Comparison of ENCODE assay signal across 29 mouse cellular contexts in genomic region chr9:102701042-102701441, GRCm38 (mm10). TPM values are rescaled to one million over a fixed set of nuclear protein-coding genes. Genes with fewer than 3 reads are reported as not detected.
DNase-seq lines count a peak whose midpoint lies in the region; ATAC-seq lines count a peak whose summit lies in the region.
"Had no signal": no experiment of that assay in that cellular context is flagged by ENCODE, and none has a peak within 500 bp of the region (broad histone marks: within the 10 kb centered on the region; RNA-seq: fewer than 3 reads in every experiment).

No protein-coding gene starts in this region.

- H3K4me1 ChIP-seq in embryonic facial prominence, embryonic 13.5 days: no peaks in the 10 kb centered on the region
- peaks cover 5% of the 10 kb centered on the region; the same call in 1 of the 2 replicates for H3K4me1 ChIP-seq in embryonic facial prominence, embryonic 10.5 days
- 0 out of 2 replicates have a peak, but pooled peaks cover 15% of the 10 kb centered on the region for H3K4me1 ChIP-seq in limb, embryonic 13.5 days
- no peaks in the 10 kb centered on the region for H3K4me1 ChIP-seq in lung, embryonic 15.5 days
- H3K4me1 ChIP-seq: kidney, embryonic 15.5 days had no signal

- no peak for ATAC-seq in embryonic facial prominence, embryonic 13.5 days (ENCODE audit: insufficient number of reproducible peaks, insufficient read depth, low FRiP score, low TSS enrichment, low read depth)
- no peak for ATAC-seq in limb, embryonic 13.5 days (ENCODE audit: low FRiP score, low read depth)
- ATAC-seq in lung, embryonic 15.5 days (ENCODE audit: borderline replicate concordance, extremely low read depth, low FRiP score, low TSS enrichment): 0 out of 2 replicates have a peak, but pooled peaks have one; percentile 39
- ATAC-seq: activated CD4-positive, CD25-positive, alpha-beta regulatory T cell, adult 4 months; forebrain, embryonic 16.5 days; hindbrain, postnatal 0 days; intestine, postnatal 0 days; liver, postnatal 0 days; midbrain, embryonic 16.5 days had no signal

- no peak overlapping the region for H3K4me2 ChIP-seq in embryonic facial prominence, embryonic 13.5 days
- no peak overlapping the region for H3K4me2 ChIP-seq in limb, embryonic 13.5 days (replicated peaks)
- no peak overlapping the region for H3K4me2 ChIP-seq in lung, embryonic 15.5 days
- H3K4me2 ChIP-seq: kidney, embryonic 15.5 days; liver, embryonic 11.5 days; stomach, embryonic 15.5 days had no signal

- H3K27ac ChIP-seq in embryonic facial prominence, embryonic 13.5 days: peak overlapping the region; percentile 35
- no peak overlapping the region for H3K27ac ChIP-seq in embryonic facial prominence, embryonic 10.5 days (replicated peaks)
- peak overlapping the region; percentile 59 for H3K27ac ChIP-seq in limb, embryonic 13.5 days
- H3K27ac ChIP-seq in lung, embryonic 15.5 days: peak overlapping the region; percentile 85
- H3K27ac ChIP-seq: heart, embryonic 10.5 days; hindbrain, postnatal 0 days; kidney, embryonic 15.5 days; stomach, embryonic 15.5 days had no signal

- H3K27me3 ChIP-seq in embryonic facial prominence, embryonic 13.5 days: no peaks in the 10 kb centered on the region
- H3K27me3 ChIP-seq in embryonic facial prominence, embryonic 10.5 days (replicated peaks; ENCODE audit: low read depth, poor library complexity, severe bottlenecking): no peaks in the 10 kb centered on the region
- H3K27me3 ChIP-seq in limb, embryonic 13.5 days: no peaks in the 10 kb centered on the region
- no peaks in the 10 kb centered on the region for H3K27me3 ChIP-seq in lung, embryonic 15.5 days
- H3K27me3 ChIP-seq: kidney, embryonic 15.5 days; stomach, embryonic 15.5 days had no signal

- WGBS in embryonic facial prominence, embryonic 13.5 days: 83% methylated on average over 6 of the region's 6 CpGs
- 87% methylated on average over 6 of the region's 6 CpGs for WGBS in embryonic facial prominence, embryonic 10.5 days
- 73% methylated on average over 6 of the region's 6 CpGs for WGBS in limb, embryonic 13.5 days
- WGBS in lung, embryonic 15.5 days: 55% methylated on average over 6 of the region's 6 CpGs

- no peak overlapping the region for H3K9ac ChIP-seq in embryonic facial prominence, embryonic 13.5 days
- no peak overlapping the region for H3K9ac ChIP-seq in limb, embryonic 13.5 days
- H3K9ac ChIP-seq in lung, embryonic 15.5 days: no peak overlapping the region
- H3K9ac ChIP-seq: kidney, embryonic 15.5 days; liver, postnatal 0 days; stomach, embryonic 15.5 days had no signal

- H3K9me3 ChIP-seq in embryonic facial prominence, embryonic 13.5 days: no peaks in the 10 kb centered on the region
- peaks cover 9% of the 10 kb centered on the region; the same call in 1 of the 2 replicates for H3K9me3 ChIP-seq in embryonic facial prominence, embryonic 10.5 days
- 0 out of 2 replicates have a peak, but pooled peaks cover 8% of the 10 kb centered on the region for H3K9me3 ChIP-seq in limb, embryonic 13.5 days
- no peaks in the 10 kb centered on the region for H3K9me3 ChIP-seq in lung, embryonic 15.5 days
- H3K9me3 ChIP-seq: heart, embryonic 10.5 days; kidney, embryonic 15.5 days; stomach, embryonic 15.5 days had no signal

- no peak overlapping the region for H3K4me3 ChIP-seq in embryonic facial prominence, embryonic 13.5 days
- no peak overlapping the region for H3K4me3 ChIP-seq in embryonic facial prominence, embryonic 10.5 days
- no peak overlapping the region for H3K4me3 ChIP-seq in limb, embryonic 13.5 days
- H3K4me3 ChIP-seq in lung, embryonic 15.5 days: no peak overlapping the region
- H3K4me3 ChIP-seq: forebrain, embryonic 10.5 days; heart, embryonic 10.5 days; kidney, embryonic 15.5 days; myocyte; stomach, embryonic 15.5 days had no signal

- no peaks in the 10 kb centered on the region for H3K36me3 ChIP-seq in embryonic facial prominence, embryonic 13.5 days
- H3K36me3 ChIP-seq in embryonic facial prominence, embryonic 10.5 days (replicated peaks): no peaks in the 10 kb centered on the region
- no peaks in the 10 kb centered on the region for H3K36me3 ChIP-seq in limb, embryonic 13.5 days
- no peaks in the 10 kb centered on the region for H3K36me3 ChIP-seq in lung, embryonic 15.5 days
- H3K36me3 ChIP-seq: forebrain, embryonic 10.5 days; heart, embryonic 10.5 days; kidney, embryonic 15.5 days; stomach, embryonic 15.5 days had no signal

- no peak for DNase-seq in embryonic facial prominence, embryonic 10.5 days (ENCODE audit: low spot score)
- peak; percentile 67 for DNase-seq in lung, postnatal 36 days
- no peak for DNase-seq in cerebellum, postnatal 10 days
- no peak for DNase-seq in retina, postnatal 1 day
- DNase-seq in layer of hippocampus, postnatal 14 days (ENCODE audit: low spot score in 2 of 2): no peak
- DNase-seq: adrenal gland, postnatal 10 days; cerebellum, adult 18-20 months; cerebellum, postnatal 36 days; embryo, embryonic 11 days; gastrocnemius, postnatal 10 days; layer of hippocampus, postnatal 36 days; liver, postnatal 0 days; thymus, adult 18-20 months; thymus, postnatal 36 days had no signal

RNA-seq across cellular contexts. Expression of gene Amotl2, which starts 15.4 kb away (rescaled TPM):
- 54.0 and 55.8 TPM in 2 replicates for polyA plus RNA-seq in embryonic facial prominence, embryonic 13.5 days (2015; fragmentation: Nextera tagmentation; extraction: Ambion mirVana)
- 61.4 and 64.0 TPM in 2 replicates for polyA plus RNA-seq in embryonic facial prominence, embryonic 10.5 days (2016; fragmentation: Nextera tagmentation; extraction: Ambion mirVana)
- 66.8 and 71.3 TPM in 2 replicates for polyA plus RNA-seq in limb, embryonic 13.5 days (2015; fragmentation: Nextera tagmentation; extraction: Ambion mirVana)
- polyA plus RNA-seq in lung, embryonic 15.5 days (2015; fragmentation: Nextera tagmentation; extraction: Ambion mirVana): 45.5 and 47.0 TPM in 2 replicates
- 10 to 100 TPM; 23.3 to 25.3 TPM for total RNA-seq in layer of hippocampus, postnatal 14 days (2021)
- total RNA-seq: megakaryocyte-erythroid progenitor cell, adult 5-6 weeks had no signal
- polyA plus RNA-seq: activated CD4-positive, CD25-positive, alpha-beta regulatory T cell, adult 4 months had no signal
